Mouse (Mus musculus): ENCODE results near the gene Cdc27. TPM values are rescaled to one million over a fixed set of nuclear protein-coding genes. Genes with fewer than 3 reads are reported as not detected.

Cdc27 gene
- total RNA-seq (2021): 59.1 and 61.0 TPM in 2 replicates
- long read RNA-seq, experiment 1, full-length matches to known transcripts: 6 of 15 reads
- long read RNA-seq, experiment 1, partial matches to known transcripts: 1 of 15 reads
- long read RNA-seq, experiment 1, other reads (novel, unspliced or antisense): 8 of 15 reads
- long read RNA-seq, experiment 2, full-length matches to known transcripts: 2 of 9 reads
- long read RNA-seq, experiment 2, partial matches to known transcripts: 2 of 9 reads
- long read RNA-seq, experiment 2, other reads (novel, unspliced or antisense): 5 of 9 reads

DNA sequence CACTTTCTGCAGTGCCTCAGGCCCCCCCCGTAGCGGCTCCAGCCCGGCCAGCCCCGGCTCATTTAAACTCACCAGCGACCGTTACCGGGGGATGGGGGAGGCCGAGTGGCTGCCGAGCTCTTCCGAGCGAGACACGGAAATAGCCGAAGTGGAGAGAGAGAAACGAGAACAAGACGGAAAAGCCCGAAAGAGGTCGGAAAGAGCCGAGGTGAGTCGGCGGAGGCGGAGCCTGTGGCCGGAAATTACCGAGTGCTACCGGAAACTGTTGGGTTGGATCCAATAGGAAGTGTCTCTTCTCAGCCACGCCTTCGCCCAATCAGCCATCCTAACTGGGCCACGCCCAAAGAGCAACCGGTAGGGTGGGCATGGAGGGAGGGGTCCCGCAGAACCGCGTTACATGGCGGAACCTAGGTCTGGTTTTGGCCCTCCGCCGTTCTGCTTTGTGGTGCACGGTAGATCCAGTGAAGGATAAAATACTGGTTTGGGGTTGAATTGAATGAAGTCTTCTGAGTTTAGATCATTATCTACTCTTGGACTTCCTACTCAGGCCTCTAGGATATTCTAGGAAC, at the start of gene Cdc27, which contains the start of gene Myl4:
Cdc27 (minus strand) TSS at position 215 of the 569 bp plus-strand sequence.
Myl4 (plus strand) TSS at position 258 of the 569 bp plus-strand sequence.
- DNase-seq: peak; percentile 98

DNA sequence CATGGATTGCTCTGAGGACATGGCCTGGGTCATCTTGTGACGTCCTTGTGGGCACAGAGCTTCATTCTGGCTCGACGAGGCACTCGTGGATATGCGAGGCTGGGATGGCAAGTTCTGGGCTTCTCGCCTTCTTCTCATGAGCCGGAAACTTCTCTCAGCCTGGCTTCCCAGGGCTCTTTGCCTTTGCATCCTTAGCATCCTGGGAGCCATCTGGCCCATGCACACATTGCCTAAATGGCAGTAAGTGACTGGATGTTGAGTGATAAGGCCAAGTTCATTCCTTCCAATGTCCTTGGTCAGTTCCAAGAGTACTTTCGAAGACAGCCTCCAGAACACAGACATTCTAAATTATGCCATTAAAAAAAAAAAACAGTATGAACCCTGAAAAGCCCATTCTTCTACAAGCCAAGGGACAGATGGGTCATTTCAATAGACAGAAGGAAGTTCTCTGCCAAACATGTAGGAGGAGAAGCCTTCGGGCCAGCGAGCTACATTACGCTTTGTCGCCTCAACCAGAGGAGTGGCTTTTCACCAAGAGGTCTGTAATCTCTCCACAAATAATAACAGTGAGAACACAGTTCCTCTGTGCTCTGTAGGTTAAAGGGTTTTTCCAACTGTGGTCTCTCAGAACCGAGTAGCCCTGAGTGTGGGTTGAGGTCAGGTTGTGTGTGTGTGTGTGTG, 49.0 kb upstream of the Cdc27 start:
- DNase-seq: no peak

DNA sequence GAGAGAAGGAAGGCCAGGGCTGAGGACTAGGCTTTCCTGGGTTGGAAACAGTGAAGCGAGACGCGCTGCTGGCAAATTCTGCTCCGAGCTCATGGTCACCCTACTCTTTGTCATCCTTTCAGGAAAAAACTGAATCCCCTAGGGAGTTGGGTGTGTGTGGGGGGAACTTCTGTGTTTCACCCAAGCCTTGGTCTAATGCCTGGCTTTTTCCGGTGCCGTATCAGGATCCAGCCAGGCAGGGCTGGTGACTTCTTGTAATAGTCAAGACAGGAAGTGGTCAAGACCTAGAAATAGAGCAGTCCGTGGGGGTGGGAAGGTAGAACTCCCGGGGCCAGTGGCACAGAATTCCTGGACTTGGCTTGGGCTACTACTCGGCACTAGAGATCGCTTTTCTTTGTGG, 45.9 kb upstream of the Cdc27 start:
- no peak for DNase-seq

DNA sequence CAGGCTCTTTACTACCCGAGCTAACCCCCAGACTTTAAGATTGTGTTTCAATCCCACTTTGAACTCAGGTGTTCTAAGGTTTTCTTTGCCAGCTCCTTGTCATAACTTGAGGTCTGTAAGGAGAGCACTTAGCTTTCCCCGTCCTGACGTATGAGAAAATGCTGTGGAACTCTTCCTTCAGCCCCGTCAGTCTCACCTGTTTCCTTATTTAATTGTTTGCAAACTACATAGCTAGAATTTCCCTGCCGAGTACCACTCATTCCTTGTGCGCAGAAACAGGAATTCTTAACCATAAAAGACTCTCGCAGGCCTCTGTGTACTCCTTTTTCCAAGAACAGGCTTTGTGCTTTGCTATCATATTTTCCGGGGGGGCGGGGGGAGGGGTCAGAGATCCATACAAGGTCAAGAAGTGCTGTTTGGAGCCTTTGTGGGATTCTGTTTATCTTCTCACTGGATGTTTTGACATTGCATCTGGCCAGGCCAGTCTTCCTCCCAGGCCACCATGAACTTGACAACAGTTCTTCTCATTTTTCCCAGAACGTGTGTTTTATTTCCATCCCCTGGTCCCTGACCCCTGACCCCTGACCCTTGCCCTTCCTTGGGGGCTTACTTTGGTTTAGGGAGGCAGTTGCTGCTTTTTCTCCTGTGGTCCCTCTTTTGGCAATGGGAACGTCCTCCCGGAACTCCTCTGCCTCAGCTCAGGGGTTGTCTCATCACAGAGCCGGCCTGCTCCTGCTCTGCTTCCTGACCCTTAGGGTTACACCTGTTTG, 41.8 kb upstream of the Cdc27 start:
- no peak for DNase-seq

DNA sequence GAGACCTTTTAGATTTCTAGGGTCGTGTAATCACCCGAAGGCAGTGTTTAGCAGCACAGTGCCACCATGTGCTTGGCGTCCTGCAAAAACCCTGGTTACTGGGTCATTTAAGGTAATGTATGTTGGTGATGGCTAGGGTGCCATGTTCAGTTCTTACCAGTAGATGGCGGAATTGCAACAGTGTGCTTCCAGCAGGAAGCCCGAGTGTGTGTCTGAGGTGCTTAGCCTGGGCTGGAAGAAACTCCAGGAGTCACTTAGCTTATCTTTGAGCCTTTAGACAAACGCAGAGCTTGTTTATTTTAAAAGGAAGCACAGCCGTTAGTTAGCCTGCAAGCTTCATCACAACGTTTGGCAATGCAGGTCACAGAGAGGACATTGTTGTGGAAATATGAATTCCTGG, 39.7 kb upstream of the Cdc27 start:
- DNase-seq: peak; percentile 82

DNA sequence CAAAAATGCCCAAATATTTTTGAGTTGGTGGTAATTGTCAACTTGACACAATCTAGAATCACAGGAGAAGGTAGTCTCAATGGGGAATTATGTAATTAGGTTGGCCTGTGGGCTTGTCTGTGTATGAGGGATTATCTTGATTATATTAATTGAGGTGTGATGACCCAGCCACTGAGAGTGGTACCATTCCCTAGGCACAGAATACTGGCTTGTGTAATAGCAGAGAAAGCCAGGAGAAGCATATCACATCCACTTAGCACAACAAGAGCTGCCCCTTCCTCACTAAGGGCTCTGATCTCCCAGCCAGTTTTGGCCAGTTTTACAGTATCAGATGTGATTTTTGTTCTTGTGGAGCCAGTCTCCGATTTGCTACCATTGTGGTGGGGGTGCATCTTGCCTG, 39.1 kb upstream of the Cdc27 start:
- no peak for DNase-seq

DNA sequence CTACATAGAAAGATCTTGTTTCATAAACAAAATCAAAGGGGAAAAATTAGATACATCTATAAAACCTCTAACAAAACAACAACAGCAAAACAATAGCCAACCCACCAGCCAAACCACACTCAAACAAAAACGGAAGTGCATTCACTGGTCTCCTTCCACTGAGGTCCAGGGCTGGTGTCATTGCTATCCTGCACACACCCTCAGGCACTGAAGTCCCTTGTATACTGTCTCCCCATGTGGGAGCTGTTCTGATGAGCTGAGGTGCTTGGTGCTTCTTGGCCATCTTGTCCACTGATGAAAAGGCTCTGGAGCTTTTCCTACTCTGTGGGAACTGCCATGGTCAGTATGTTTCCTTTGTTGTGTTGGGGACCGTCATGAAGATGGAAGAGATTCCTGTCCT, 38.1 kb upstream of the Cdc27 start:
- DNase-seq: no peak

DNA sequence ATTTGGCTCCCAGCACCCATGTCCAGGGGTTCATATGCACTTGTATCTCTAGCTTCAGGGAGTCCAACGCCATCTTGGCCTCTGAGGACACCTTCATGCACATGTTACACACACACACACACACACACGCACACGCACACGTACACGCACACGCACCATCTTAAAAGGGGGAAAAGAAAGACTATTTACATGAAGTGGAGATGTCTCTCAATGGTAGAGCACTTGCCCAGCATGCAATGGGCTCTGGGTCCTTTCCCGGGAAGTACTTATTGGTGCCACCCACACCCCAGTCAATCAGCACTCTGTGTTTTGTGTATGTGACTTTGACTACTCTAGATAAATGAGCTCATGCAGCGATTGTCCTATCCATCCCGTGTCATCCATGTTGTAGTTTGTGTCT, 37.5 kb upstream of the Cdc27 start:
- DNase-seq: no peak

DNA sequence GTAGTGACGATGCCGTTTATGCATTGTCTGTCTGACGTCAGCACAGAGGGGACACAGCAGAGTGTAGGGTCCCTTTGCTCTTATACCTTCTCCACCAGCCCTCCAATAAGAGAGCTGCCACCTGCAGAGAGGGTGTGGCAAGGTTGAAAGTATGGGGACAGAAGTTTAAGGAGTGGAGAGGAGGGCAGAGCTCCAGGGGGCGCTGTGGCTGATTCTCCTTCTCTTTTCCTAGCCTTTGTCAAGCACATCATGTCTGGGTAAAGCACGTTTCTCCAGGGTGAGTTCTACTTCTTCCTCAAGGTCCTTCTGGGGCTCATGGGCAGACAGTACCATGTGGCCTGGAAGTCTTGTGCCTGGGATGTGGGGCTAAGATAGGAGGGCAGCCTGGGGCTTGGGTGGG, 35.1 kb upstream of the Cdc27 start:
- no peak for DNase-seq

DNA sequence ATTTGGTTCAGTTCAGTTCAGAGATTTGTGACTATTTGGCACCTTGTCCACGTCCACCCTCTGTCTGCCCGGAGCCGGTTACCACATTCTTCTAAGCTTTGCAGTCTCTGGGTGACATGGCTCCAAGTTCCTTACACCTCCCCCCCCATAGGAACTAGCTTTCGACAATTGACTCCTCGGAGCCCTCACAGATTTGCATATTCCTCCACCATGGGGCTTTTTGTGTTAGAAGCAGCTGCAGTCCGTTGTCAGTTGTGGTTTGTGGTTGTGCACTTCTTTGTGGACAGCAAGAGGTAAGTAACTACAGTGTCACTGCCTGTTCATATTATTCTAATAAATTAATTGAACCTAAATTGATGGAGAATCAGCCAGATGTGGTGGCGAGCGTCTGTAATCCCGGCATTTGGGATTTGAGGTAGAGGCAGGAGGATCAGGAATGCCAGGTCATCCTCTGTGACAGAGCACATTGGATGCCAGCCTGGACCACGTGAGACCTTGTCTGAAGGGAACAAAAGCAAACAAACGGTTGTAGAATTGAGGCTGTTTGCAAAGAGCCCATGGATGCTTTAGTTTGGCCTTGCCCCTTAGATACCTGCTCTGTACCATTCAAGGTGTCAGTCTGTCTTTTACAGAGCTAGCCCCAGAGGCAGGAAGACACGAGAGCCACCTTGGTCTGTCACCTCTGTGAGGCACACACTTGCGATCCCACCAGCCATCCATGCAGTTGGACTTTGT, 32.4 kb upstream of the Cdc27 start:
- DNase-seq: no peak

DNA sequence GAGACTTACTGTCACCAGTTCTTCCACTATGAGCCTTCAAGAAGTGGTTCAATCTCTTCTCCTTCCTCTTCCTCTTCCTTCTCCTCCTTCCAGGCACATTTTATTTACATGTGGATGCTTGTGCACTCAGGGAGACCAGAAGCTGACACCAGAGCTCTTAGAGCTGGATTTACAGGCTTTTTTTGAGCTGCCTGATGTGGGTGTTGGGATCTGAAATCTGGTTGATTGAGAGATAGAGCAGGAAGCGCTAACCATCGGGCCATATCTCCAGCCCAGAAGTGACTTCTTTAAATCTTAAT, 31.8 kb upstream of the Cdc27 start:
- DNase-seq: no peak

DNA sequence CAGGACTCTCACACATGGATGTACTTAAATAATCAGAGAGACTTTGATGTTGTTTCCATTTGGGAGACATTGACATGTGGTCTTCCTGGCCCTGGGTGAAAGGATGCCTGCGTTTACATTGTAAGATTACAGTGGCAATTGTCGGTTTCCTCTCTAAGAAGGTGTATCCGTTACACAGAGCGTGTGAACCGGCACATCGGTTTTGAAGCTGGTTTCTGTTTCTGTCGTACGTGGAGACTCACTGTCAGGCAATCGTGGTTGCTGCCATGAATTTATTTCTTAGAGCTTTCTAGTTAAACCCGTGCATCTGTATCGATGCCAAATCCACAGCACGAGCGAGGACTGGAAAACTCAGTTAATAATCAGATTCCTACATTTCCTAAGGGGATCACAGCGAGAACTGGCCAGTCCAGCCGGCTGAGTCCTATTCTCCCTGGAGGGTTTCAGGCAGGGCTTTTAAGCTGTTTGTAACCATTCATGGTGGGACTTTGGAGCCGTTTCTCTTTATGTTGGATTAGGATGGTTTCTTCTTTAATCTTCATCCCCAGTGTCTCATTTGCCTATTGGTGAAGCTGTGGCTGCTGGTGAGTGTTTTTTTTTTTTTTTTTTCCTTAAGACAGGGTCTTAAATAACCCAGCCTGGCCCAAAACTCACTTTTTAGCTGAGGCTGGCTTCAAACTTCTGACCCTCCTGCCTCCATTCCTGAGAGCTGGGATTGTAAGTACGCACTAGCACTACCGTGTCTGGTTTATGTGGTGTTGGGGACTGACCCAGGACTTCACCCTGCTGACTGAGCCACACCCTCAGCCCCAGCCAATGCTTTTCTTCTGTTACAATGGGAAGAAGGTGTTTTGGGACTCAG, 31.3 kb upstream of the Cdc27 start:
- DNase-seq: peak; percentile 14

DNA sequence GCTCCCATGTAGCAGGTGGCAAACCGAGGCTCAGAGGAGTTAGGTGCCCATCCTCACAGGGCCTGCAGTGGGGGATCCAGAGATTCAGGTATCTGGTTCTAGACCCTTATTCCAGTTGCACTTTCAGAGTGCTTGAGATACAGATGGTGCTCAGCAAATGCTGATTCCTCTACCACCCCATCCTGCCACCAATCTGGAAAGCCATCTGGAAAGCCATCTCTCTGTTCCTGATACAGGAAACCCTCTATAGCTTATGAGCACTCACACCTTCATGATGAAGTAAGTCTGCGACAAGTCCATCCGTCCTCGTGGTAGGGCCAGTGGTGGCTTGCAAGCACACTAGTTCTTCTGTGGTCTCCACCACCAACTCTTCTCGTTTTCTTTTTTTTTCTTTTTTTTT, 30.2 kb upstream of the Cdc27 start:
- no peak for DNase-seq

DNA sequence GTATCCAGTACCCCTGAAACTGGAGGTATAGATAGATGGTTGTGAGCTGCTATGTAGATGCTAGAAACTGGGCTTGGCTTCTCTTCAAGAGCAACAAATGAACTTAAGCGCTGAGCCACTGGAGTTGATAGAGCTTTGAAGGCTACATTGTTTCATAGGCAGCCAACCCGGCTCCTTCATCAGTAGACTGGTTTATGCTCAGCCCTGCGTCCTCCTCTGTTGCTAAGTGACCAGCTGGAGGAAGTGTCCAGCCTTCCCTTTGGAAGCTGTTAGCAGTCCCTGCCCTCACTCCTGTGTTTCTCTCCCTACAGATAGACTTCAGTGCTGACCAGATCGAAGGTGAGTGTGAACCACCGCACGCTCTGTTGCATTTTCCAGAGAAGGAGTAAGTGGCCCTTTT, 29.7 kb upstream of the Cdc27 start:
- no peak for DNase-seq

DNA sequence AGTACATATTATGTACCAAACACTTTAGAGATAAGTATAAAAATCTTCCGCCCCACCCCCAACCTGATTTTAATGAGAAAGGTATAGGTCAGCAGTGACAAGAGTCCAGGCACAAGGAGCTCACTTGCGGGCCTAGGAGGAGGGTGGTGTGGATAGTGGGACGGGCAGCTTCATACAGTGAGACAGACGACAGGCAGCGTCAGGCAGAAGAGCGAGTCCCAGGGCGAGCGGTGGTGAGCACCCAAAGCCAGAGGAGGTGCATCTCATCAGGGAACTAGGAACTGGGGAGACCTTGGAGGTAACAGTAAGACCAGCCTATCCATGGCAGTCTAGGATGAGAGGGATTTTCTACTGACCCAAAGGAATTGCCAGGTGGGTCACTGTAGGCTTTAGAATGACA, 29.2 kb upstream of the Cdc27 start:
- DNase-seq: no peak

DNA sequence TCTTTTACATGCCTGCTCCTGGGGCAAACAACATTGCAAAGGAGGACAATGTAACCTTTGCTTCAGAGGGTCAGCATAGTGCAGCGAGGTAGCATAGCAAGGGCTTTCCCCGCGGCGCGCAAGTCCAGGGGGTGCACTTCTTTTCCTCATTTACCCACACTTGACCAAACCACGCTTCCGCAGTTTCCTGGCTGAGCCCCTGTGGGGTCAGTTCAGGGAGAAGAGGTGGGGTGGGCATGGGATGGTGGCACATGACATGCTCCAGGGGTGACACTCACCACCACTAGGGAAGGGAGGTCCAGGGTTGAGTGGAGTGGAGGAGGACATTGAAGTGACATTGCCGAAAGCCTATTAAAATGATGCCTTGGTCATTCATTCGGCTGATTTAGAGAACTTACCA, 28.7 kb upstream of the Cdc27 start:
- DNase-seq: no peak

DNA sequence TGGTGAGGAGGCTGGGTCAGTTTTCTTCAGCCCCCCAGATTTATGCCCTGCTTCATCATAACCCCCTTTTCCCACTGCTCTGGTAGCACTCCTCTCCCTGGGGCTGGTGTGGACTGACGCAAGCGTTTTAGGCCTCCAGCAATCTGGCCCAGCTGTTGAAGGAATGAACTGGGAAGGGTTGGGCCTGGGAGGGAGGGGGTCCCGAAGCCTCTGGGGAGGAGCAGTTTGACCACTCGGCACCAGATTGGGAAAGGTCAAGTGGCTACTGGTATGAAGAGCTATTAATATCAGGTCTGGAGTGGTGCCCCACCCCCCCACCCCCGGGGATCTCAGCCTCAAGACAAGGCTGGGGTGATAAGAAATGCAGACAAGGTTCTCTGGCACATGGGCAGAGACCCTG, 27.7 kb upstream of the Cdc27 start:
- DNase-seq: no peak

DNA sequence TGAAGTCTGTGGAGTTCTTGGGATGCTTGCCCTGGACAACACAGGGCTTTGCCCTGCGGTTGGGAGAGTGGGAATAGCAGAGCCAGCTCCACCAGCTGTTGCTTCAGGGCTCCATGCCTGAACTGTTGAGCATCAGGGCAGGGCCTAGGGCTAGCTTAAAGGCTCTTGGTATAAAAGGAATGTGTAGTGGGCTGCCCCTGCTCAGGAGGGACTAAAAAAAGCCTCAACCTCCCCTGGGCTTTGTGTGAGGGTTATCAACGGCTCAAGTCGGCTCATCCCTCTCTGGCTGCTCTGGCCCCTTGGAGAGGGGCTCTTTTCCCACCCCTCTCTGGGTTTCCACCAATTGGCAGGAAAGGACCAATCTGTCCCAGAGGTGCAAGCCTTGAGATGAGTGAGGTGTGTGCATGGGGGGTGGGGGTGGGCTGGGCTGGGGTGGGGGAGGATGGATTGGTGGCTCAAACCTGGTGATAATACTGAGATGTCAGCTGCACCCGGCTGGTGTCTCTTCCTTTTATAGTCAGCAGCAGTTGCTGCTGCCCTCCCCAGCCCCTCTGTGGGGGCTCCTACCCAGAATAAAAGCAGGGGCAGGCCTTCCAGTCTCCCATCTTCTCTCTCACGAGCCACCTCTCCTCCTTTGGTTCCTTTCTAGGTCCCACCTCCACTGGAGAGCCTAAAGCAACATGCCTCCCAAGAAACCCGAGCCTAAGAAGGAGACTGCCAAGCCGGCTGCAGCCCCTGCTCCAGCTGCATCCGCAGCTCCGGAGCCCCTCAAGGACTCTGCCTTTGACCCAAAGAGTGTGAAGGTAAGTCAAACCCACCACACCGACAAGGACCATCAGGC, 26.6 kb upstream of the Cdc27 start:
- no peak for DNase-seq

DNA sequence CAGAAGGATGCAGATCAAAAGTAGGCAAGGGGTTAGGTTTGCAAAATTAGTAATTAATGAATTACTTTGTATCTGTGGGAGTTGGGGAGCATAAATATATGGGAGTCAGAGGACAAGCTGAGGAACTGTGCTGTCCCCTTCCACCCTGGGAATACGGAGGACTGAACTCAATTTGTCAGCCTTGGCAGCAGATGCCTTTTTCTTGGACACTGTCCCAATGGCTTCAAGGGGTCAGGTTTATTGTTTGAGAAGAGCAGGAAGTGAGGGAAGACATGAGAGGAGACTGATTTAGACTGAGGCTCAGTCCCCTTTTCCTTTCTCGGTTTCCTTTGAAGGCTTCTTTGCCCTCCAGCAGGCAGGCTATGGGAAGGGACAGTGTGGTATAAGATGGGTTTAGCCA, 22.1 kb upstream of the Cdc27 start:
- DNase-seq: no peak

DNA sequence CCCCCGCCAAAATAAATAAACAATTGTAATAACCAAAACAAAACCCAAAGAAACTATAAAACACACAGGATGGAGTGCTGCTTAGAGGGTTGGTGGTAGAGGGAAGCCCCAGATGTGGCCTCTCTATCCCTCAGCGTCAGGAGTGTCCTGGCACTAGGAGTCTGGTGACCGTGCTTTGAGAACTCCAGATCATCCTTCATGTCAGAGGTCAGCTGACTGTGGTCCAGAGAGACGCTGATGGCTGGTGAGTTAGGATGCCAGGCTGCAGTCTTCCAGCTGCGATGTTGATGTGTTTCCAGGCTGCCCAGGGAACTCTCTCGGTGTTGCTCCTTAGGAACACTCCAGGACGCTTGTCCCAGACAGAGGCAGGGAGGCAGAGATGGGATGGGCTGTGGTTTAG, 21.7 kb upstream of the Cdc27 start:
- no peak for DNase-seq

DNA sequence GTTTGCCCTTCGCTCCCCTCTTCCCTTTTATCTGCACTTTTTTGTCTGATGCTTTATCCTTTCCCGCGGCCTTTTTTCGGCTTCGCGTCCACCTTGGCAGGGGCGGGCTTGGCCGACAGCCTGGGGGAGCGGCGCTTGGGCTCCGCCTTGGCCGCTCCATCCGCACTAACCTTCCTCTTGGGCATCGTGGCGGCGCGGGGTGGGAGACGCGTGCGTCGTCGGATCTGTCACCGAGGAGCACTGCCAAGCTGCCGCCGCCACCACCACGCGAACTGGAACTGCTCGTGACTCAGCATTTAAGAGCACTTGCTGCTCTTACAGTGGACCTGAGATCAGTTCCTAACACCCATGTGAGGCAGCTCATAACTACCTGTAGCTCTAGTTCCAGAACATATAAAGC, 21.0 kb upstream of the Cdc27 start:
- peak; percentile 76 for DNase-seq

Measured in adrenal gland, postnatal 14 days (tissue).